Mouse (Mus musculus): ENCODE measurements around the gene Gm15446. TPM values are rescaled to one million over a fixed set of nuclear protein-coding genes. Genes with fewer than 3 reads are reported as not detected.
A peak's percentile ranks its signal among the peaks of the same experiment; 100 is the strongest.
"Not testable (repeated sequence)": the region's sequence is repeated elsewhere in the genome, so short reads cannot be mapped to it uniquely, and the experiment has no call there.

Gene Gm15446
- 10 to 100 TPM; 35.7 to 37.1 TPM for total RNA-seq (2021)
- long read RNA-seq, experiment 1, partial matches to known transcripts: 7 of 26 reads
- long read RNA-seq, experiment 1, other reads (novel, unspliced or antisense): 18 of 26 reads
- long read RNA-seq, experiment 2, partial matches to known transcripts: 7 of 39 reads
- long read RNA-seq, experiment 2, other reads (novel, unspliced or antisense): 31 of 39 reads

GRCm38 (mm10) chr5:109923261-109924071 is at the start of gene Gm15446:
TSS of gene Gm15446 (plus strand) at chr5:109923400.
- peak; percentile 86 to 89 for DNase-seq (ENCODE audit: low spot score in 2 of 2)
- intact Hi-C loops (cut with DNase I): loop anchor here (10.0 kb wide), 1 partner anchor 71 kb away; the partner anchor contains the start of gene Zfp932

GRCm38 (mm10) chr5:109924129-109924528 is 929 bp downstream of the Gm15446 start:
- DNase-seq (ENCODE audit: low spot score in 2 of 2): not testable (repeated sequence)
- intact Hi-C loops (cut with DNase I): loop anchor here (10.0 kb wide), 1 partner anchor 71 kb away; the partner anchor contains the start of gene Zfp932

GRCm38 (mm10) chr5:109924936-109925335 is 1.7 kb downstream of the Gm15446 start:
- no peak for DNase-seq (ENCODE audit: low spot score in 2 of 2)
- intact Hi-C loops (cut with DNase I): loop anchor here (10.0 kb wide), 1 partner anchor 70 kb away; the partner anchor contains the start of gene Zfp932

GRCm38 (mm10) chr5:109950281-109950680 is 27.1 kb downstream of the Gm15446 start:
- DNase-seq (ENCODE audit: low spot score in 2 of 2): no peak
- intact Hi-C loops (cut with DNase I): loop anchor here (10.0 kb wide), 1 partner anchor 55 kb away; no protein-coding TSS in a partner anchor

- intact Hi-C loops (cut with DNase I); DNase-seq (ENCODE audit: low spot score in 2 of 2): not testable (repeated sequence)
These were observed 57.5 kb downstream of the Gm15446 start for GRCm38 (mm10) chr5:109980743-109981142.

Other genes with a start within 250 kb of the Gm15446 start
- 1 to 10 TPM; 1.7 to 2.0 TPM for gene 5430403G16Rik, start 232.4 kb upstream of the Gm15446 start, total RNA-seq (2021)
- gene 4930522L14Rik, start 171.5 kb upstream of the Gm15446 start, total RNA-seq (2021): 1 to 10 TPM; 1.9 to 2.1 TPM
- 10 to 100 TPM; 43.9 to 55.7 TPM for gene Zfp932, start 73.1 kb downstream of the Gm15446 start, total RNA-seq (2021)
- gene Gm17655, start 149.1 kb downstream of the Gm15446 start, total RNA-seq (2021): 10 to 100 TPM in 1 of 2 experiments, 1 to 10 TPM in 1; 4.2 to 10.7 TPM
- gene Gm35315, start 171.0 kb downstream of the Gm15446 start, total RNA-seq (2021): under 1 TPM; 0.42 to 0.53 TPM
- gene Plcxd1, start 176.6 kb downstream of the Gm15446 start, total RNA-seq (2021): 1 to 10 TPM; 8.6 to 8.7 TPM
- gene Gtpbp6, start 184.8 kb downstream of the Gm15446 start, total RNA-seq (2021): 10 to 100 TPM; 84.2 to 85.4 TPM
- gene Zfp605, start 186.7 kb downstream of the Gm15446 start, total RNA-seq (2021): 10 to 100 TPM; 15.7 to 17.3 TPM
- gene Chfr, start 212.4 kb downstream of the Gm15446 start, total RNA-seq (2021): 10 to 100 TPM; 59.7 to 69.1 TPM